Mouse (Mus musculus) NIH3T3 (cell line): ENCODE measurements at regions not wholly inside any gene's neighbourhood (a gene's known extent, or its start where the extent isn't known, plus 50 kb on each side); places are given as distances from the start of the nearest gene placed in this dataset.

Source experiments
- DNase-seq: peaks from one replicate; pipeline ENCODE4 v3.0.0-alpha.2; 2012; ENCODE audit warnings: low read depth

- DNase-seq, result no peak
Observed at GRCm38 (mm10) chr13:37569486-37569885, 208.7 kb upstream of the Rreb1 start.

- DNase-seq, result no peak
Observed at GRCm38 (mm10) chr13:37572983-37573382, 205.2 kb upstream of the Rreb1 start.

- DNase-seq, result no peak
Observed at GRCm38 (mm10) chr13:37579231-37579630, 199.0 kb upstream of the Rreb1 start.

- no peak for DNase-seq
Observed at GRCm38 (mm10) chr13:37579775-37580174, 198.4 kb upstream of the Rreb1 start.

GRCm38 (mm10) chr13:37580806-37581205, 197.4 kb upstream of the Rreb1 start:
- DNase-seq, result no peak

GRCm38 (mm10) chr13:37581374-37581773, 196.8 kb upstream of the Rreb1 start:
- no peak for DNase-seq

GRCm38 (mm10) chr13:37585476-37585875, 192.7 kb upstream of the Rreb1 start:
- no peak for DNase-seq

GRCm38 (mm10) chr13:37586511-37586910, 191.7 kb upstream of the Rreb1 start:
- DNase-seq, result no peak

GRCm38 (mm10) chr13:37587911-37588310, 190.3 kb upstream of the Rreb1 start:
- no peak for DNase-seq

- no peak for DNase-seq
Observed at GRCm38 (mm10) chr13:37588528-37589176, 189.5 kb upstream of the Rreb1 start.

- no peak for DNase-seq
Observed at GRCm38 (mm10) chr13:37592149-37592548, 186.1 kb upstream of the Rreb1 start.

- DNase-seq, result no peak
Observed at GRCm38 (mm10) chr13:37595196-37595595, 183.0 kb upstream of the Rreb1 start.

- no peak for DNase-seq
Observed at GRCm38 (mm10) chr13:37597575-37597974, 180.6 kb upstream of the Rreb1 start.

- no peak for DNase-seq
Observed at GRCm38 (mm10) chr13:37598165-37598775, 179.9 kb upstream of the Rreb1 start.

- DNase-seq, result no peak
Observed at GRCm38 (mm10) chr13:37599679-37600078, 178.5 kb upstream of the Rreb1 start.

- no peak for DNase-seq
Observed at GRCm38 (mm10) chr13:37600172-37600571, 178.0 kb upstream of the Rreb1 start.

GRCm38 (mm10) chr13:37601068-37601467, 177.1 kb upstream of the Rreb1 start:
- DNase-seq, result no peak

GRCm38 (mm10) chr13:37602256-37602655, 175.9 kb upstream of the Rreb1 start:
- DNase-seq, result no peak

- DNase-seq, result no peak
Observed at GRCm38 (mm10) chr13:37603226-37603994, 174.8 kb upstream of the Rreb1 start.

GRCm38 (mm10) chr13:37606250-37606649, 171.9 kb upstream of the Rreb1 start:
- no peak for DNase-seq

GRCm38 (mm10) chr13:37609085-37609484, 169.1 kb upstream of the Rreb1 start:
- no peak for DNase-seq

- DNase-seq, result no peak
Observed at GRCm38 (mm10) chr13:37611387-37611786, 166.8 kb upstream of the Rreb1 start.

- DNase-seq, result no peak
Observed at GRCm38 (mm10) chr13:37617015-37617414, 161.2 kb upstream of the Rreb1 start.
